Mouse (Mus musculus): ENCODE data around the gene Myh10. TPM values are rescaled to one million over a fixed set of nuclear protein-coding genes. Genes with fewer than 3 reads are reported as not detected.

Gene Myh10
- 179 and 209 TPM in 2 replicates for polyA plus RNA-seq (2012; rRNA removed)

GRCm38 (mm10) chr11:68691321-68692009 is at the start of gene Myh10:
Gene Myh10, plus strand, starts transcription at chr11:68691559.

Other genes starting within 250 kb of the Myh10 start
- 1.2 and 1.7 TPM in 2 replicates for gene Pik3r6, start 188.5 kb upstream of the Myh10 start, polyA plus RNA-seq (2012; rRNA removed)
- 0.11 and 0.12 TPM in 2 replicates for gene Mfsd6l, start 135.4 kb upstream of the Myh10 start, polyA plus RNA-seq (2012; rRNA removed)
- gene Ccdc42, start 104.5 kb upstream of the Myh10 start, polyA plus RNA-seq (2012; rRNA removed) = 0.93 and 1.4 TPM in 2 replicates
- gene Ndel1, start 180.3 kb downstream of the Myh10 start, polyA plus RNA-seq (2012; rRNA removed) = 35.3 and 44.4 TPM in 2 replicates
- gene Rnf222, start 197.0 kb downstream of the Myh10 start, polyA plus RNA-seq (2012; rRNA removed) = 0.01 and 0.07 TPM in 2 replicates
- gene Rpl26, start 210.0 kb downstream of the Myh10 start, polyA plus RNA-seq (2012; rRNA removed) = 3,101 and 4,088 TPM in 2 replicates
- 0.53 and 0.83 TPM in 2 replicates for gene Odf4, start 235.5 kb downstream of the Myh10 start, polyA plus RNA-seq (2012; rRNA removed)